Mouse (Mus musculus): Measurements from ENCODE around the gene Plxnd1.

Plxnd1 gene

DNA sequence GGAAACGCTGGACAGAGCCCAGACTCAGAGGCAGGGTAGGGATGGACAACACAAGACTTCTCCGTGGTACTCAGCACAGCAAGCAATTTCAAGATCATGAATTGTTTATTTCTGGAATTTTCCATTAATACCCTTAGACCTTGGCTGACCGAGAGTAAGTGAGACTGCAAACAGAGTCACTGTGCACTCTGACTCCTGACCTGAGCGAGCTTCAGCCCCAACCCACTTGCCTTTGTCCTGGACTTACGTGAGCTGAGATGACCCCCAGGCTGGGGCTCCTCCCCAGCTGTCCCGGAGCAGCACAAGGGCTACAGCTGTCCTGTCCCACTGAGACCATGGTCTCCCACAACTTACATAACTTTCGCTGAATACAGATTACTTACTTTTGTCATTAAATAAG is 11.9 kb downstream of the Plxnd1 start:
- DNase-seq (ENCODE audit: low spot score in 2 of 2): no peak

DNA sequence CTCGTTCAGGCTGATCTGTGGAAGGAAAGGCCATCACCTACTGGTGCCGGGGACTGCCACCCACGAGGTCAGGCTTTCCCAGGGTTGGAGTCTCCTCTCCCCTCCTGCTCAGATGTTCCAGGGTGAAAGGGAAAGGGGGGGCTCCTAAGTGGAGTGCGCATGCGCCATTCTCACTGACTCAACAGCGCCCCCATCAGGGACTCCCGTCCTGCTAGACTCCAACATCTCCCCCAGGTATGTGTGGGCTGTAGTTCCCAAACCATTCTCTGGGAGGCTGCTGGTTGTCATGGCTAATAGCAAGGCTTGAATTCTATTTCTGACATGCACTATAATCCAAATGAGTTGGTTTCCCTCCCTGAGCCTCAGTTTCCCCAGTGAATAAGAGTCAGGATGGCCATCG is 16.2 kb downstream of the Plxnd1 start:
- no peak for DNase-seq (ENCODE audit: low spot score in 2 of 2)

DNA sequence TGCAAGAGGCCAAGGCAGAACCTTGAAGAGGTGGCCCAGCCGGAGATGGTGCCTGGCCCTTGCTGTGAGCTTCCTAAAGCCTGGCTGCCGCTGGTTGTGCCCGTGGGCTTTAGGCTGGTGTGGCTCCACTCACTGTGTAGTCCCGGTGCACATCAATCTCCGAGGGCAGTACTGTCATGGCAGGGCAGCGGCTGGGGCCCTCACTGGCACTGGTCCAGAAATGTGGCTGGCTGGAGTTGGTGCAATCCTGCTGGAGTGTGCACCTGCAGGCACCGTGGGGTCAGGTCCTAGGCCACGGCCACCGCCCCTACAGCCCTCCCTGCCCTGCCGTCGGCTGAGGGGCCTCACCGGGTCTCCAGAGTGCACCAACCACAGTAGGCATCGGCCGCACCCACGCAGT is 17.0 kb downstream of the Plxnd1 start:
- no peak for DNase-seq (ENCODE audit: low spot score in 2 of 2)

DNA sequence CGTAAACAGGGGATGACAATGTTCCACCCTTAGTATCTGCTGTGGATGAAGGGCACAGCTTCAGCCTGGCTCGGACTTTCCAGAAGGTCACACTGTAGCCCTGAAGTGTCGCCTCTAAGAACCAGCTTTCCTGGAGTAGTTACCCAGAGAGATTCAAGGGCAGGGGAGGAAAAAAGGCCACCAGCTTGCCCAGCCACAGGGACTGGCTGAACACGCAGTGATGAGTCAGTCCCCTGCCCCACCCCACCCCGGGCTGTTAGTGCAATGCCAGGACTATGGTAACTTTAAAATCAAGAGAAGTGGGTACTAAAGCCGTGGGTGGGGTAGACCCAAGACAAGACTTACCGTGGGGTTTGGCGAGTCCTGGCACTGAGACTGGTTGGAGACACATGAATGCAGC is 19.2 kb downstream of the Plxnd1 start:
- DNase-seq (ENCODE audit: low spot score in 2 of 2): no peak

DNA sequence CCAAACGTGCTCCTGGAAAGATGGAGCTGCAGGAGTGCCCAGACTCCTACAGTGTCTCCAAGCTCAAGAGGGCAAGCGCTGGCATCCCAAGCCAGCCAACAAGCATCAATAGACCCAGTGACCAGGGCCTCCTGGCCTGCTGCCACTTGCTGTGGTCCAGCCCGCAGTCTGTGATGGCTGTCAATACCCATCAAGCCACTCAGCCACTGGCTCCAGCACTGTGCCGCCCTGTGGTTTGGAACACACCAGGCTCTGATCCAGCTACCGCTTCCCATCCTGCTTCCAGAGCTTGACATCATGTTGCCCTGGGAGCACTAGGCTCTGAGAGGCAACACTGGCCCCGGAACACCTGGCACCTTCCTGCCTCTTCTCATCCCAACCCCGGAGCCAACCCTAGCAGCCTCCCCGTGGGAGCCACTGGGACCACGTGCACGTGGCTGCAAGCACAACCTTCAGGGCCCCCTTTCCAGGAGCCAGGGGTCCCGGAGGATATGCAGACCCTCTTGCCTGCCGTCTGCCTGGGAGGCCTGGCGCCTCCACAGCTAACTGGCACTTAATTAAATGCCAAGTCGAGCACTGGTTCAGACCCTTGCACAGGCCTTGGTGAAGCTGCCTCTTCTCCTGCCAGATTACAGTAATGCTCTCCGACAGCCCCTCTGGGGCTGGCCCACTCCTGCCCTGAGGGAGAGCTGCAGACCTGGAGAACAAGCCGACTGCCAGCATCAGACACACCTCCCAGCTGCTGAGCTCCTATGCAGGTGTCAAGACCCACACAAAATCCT is 20.7 kb downstream of the Plxnd1 start:
- DNase-seq (ENCODE audit: low spot score in 2 of 2): no peak

DNA sequence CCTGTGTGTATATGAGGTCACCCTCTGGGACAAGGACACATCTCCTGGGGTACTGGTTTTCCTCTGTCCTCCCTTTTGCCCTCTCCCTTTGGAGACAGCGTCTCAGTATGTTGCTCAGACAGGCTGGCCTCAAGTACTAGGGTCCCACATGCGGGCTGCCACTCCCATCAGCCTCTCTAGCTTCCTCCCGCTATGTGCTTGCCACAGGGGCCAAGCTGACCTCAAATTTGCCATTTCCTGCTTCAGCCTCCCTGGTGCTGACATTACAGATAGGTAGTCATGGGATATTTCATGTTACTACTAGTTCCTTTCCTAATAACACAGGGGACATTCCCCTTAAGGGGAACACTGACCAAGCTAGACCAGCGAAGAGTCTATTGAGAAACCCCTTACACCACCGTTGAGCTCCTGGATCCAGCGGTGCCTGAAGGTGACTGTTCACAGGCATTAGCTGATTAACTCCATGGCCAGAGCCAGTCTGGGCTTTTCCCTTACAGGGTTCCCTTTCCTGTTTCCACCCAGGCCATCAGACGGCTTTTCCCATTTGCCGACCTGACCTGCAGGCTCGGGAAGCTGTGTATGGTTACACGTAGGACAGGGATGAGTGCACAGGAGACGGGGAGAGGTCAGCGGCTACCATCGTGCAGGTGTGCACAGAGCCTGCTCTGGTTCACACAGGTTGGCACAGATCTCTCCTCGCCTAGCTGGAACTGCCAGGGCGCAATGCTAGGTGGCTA is 21.5 kb downstream of the Plxnd1 start:
- DNase-seq (ENCODE audit: low spot score in 2 of 2): no peak

DNA sequence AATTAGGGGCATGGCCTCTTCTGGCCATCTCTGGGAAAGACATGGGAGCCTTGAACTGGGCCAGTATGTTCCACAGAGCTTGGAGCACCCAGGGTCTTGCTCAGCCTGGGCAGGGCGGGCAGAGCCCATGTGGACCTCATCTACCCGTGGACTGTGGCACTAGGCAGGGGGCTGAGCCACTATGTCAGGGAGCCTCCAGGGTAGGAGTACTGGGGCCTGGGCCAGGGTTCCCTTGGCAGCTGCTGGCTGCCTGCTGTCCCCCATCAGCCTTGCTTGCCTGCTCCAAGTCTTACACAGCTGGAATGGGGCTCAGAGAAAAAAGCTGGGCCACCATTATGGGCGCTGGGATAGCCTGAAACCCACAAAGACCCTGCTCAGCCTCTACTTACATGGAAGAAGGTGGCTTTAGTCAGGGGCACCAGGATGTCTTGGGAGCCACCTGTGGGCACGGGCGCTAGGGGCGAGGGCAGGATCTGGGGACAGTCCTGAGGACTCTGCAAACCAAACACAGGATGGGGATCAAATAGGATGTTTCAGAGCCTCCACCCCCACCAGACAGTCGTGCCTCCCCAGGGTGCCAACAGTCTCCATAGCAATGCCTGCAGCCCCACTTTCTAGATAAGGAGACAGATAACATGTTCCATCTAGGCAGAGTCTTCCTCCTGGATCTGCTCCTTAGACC is 22.6 kb downstream of the Plxnd1 start:
- no peak for DNase-seq (ENCODE audit: low spot score in 2 of 2)

DNA sequence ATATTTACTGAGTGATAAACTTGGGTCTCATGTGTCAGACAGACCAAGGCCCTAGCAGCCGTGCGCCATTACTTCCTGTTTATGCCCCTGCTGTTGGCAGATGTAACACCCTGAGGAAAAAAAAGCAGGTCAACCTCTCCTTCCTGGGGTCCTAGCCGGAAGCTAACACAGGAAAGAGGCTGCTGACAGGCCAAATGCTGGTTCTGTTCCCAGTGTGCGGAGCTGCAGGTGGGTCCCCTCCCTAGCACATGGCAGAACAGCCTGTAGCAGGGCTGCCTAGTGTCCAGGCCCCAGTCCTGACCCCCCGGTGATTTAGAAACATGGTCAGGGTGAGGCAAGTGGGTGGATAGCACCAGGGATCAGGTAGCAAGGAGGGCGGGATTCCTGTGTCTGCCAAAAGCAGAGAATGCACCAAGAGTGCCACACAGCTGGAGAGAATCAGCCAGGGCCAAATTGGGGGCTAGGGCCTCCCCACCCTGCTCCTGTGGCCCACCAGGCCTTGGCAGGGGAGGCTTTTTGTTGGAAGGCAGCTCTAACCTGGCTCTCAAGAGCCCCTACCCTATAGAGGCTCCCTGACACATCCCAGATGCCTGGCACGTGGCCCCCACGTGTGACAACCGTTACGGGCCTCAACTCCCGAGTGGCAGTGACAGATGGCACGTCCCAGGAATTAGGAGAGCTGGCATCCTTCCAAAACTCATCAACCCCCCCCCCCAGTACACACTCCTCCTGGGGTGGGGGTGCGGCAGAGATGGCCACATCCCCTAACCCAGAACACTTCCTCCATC is 23.3 kb downstream of the Plxnd1 start:
- DNase-seq (ENCODE audit: low spot score in 2 of 2): no peak

DNA sequence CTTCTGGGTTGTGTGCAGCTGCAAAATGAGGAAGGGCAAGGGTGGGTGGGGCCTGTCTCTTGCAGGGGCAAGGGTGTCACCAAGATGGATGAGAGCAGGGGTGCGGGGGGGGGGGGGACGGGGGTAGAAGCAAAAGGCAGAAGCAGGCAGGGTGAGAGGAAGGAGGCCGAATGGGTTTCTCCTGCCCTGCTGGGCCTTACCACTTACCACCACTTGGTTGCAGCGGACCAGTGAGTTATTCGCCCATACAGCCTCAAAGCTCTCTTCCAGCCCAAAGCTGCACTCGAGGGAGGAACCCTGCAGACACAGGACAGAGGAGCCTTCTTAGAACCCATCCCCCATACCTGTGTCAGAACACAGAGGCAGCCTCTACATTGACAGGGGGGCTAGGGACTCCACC is 24.9 kb downstream of the Plxnd1 start:
- DNase-seq (ENCODE audit: low spot score in 2 of 2): no peak

DNA sequence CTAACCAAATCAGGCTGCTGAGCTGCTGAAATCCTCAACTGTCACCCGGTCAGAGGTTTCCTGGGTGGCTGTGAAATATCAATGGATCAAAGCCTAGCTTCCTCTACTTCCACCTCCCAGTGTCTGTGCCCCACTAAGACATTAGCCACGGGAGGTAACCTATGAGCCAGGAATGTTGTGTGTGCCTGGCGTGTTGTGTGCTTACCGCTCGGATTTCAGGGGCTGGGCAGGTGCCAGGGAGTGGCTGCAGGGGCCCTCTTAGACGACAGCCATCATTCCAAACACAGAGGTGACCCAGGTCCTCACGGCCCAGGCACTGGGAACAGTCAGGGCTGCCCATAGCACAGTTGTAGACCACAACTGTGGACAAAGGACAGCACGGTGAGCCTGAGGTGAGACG is 25.7 kb downstream of the Plxnd1 start:
- DNase-seq (ENCODE audit: low spot score in 2 of 2): no peak

DNA sequence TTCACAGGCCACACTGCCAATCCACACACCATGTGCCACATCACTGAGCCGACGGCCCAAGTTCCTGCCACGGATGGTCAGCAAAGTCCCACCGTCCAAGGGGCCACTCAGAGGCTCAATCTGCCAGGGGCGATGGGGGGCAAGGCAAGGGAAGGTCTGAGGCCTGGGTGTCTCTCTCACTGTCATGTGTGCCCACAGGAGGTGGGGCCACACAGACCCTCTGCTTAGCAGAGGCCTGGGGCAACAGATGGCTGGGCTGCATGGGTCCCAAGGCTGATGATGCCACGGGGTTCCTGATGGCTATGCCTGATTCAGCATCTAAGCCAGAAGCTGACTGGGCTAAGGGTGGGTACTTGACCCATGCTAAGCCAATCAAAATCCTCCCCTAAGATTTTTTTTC is 26.1 kb downstream of the Plxnd1 start:
- DNase-seq (ENCODE audit: low spot score in 2 of 2): no peak

DNA sequence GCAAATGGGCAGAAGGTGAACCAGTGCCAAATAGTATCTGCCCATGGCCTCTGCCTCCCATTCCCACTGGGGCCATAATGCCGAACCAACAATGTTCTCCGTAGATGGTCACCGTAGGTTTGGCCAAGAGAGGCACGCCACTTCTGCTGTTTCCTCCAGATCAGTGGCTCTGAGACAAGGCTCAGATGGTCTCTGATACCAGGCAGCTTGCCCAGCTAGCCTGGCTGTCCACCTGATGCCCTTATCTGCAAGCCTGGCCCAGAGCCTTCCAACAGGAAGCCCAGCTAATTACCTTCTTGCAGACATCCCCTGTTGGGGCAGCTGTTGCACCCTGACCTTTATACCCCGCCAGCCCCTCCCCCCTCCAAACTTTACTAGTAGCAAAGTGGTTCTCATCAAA is 26.7 kb downstream of the Plxnd1 start:
- no peak for DNase-seq (ENCODE audit: low spot score in 2 of 2)

DNA sequence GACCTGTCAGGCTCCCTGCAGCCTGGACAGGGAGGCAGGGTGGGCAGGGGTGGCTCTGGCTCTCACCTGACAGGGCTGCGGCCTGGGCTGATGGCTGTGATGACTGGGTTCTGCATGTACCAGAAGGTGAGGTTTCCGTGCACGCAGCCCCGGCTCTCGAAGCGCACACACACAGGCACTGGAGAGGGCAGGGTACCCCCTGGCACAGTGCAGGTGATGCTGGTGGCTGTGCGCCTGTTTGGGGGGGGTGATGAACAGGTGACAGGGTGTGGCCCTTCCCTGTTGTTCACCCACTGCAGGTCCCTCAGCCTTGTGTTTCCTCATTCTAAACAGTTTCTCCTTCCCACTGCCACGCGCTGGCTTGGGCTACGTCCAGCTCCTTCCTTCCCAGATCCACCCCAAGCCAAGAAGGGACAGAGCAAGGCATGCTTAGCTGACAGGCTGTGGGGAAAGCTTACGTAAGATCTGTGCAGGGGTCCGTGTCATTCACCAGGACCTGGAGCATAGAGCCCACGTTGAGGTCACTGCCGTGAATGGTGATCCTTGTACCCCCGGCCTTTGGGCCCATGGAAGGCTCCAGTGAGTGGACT is 27.4 kb downstream of the Plxnd1 start:
- no peak for DNase-seq (ENCODE audit: low spot score in 2 of 2)

DNA sequence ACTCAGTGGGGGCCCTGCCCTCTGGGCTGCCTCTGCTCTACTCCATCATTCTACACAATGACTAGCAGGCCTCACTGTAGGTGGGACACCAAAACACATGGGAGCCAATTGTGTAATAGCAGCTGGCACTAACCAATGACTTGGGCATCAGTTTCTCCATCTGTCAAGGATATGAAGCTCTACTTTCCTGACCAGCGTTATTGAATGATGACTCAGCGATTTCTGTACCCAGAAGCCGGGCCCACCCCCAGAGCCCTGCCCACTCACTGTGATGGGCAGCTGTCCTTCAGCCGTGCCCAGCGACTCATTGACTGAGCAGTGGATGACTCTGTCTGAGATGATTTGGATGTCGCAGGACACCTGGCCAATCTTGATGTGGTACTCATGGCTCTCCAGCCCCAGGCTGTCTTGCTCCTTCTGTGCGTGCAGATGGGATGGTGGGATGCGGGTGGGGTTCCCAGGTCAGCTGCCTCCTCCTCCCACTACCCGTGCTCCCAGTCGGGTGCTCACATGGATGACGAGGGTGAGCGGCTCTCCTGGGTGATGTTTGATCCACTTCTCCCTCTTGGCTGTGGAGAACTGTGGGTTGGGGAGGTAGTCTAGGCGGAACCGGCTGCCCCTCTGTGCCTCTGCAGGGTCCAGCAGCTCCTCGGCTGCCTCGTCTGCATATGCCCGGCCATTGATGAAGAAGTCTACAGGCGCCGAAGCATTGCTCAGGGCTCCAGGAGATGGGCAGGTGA is 28.4 kb downstream of the Plxnd1 start:
- no peak for DNase-seq (ENCODE audit: low spot score in 2 of 2)

DNA sequence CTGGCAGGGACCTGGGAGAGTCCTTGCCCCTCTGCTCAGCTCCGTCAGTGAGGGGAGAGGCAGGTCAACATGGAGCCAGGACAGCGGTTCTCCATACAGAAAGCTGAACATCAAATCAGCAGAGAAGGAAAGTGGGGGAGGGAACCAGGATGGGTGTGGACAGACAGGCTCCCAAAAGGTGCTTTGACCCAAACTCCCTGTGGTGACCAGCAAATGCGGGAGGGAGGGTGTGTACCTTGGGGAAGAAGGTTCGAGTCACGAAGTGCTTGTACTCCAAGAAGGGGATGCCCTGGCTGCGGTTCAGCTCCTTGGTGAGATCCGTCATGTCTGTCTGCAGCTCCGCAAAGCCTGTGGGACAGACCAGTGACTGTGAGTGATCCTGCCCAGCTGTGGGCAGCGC is 31.1 kb downstream of the Plxnd1 start:
- no peak for DNase-seq (ENCODE audit: low spot score in 2 of 2)

DNA sequence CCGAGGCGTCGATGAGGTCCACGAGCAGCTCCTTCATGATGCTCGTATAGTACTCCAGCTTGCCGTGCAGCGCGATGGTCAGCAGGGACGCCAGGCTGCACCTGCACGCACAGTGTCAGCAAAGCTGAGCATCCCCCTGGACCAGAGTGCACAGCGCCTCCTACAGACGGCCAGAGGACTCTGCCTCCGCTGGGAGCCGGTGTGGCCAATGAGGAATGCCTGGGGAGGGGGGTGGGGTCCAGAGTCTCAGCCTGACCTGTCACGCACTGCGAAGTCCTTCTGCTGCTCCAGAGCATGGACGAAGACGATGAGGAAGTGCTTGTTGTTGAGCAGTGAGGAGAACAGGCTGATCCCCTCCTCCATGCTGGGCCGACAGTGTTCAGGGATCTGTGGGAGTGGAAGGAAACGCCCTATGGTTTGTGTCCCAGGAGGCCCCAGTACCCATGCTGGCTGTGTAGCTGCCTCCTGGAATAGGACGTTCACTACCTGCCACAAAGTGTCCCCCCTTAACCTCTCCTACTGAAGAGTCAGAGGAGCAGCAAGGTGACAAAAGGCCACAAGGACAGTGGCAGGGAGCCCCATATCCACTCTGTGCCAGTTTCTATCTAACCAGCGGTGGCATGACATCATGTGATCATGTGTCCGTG is 32.2 kb downstream of the Plxnd1 start:
- DNase-seq (ENCODE audit: low spot score in 2 of 2): no peak

DNA sequence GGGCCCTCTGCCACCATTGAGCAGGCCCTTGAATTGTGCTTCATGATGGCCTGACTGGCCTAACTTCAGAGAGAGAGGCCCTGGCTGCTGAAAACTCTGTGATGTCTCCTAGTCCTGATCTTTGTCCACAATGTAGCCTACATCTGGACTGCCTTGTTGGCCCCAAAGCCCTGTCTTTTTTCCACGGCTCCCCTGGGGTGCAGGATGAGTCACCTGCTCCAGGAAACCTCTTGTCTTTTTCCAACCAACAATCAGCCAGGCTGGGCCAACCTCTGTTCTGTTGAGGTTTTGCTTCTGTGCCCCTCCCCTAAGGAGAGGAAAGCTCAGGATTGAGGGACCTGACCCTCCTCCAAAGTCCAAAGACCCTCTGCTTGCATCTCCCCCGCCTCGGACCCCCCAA is 33.1 kb downstream of the Plxnd1 start:
- no peak for DNase-seq (ENCODE audit: low spot score in 2 of 2)

DNA sequence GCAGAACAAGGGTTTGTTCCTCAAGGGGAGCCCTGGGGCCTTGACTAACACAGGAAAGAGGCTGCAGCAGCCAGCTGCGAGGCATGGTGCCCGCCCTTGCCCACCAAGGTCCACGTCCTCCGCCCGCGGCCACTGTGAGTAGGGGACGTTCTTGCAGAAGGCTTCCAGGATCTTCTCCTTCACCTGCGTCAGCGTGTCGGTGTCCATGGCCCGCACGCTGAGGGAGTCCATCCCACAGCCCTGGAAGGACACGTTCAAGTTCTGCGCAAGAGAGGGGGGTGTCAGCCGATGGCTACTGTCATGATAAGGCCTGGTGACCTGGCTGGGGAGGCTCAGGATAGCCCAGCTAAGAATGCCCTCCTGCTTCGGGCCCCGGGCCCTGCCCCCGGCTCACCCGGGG is 34.5 kb downstream of the Plxnd1 start:
- DNase-seq (ENCODE audit: low spot score in 2 of 2): no peak

DNA sequence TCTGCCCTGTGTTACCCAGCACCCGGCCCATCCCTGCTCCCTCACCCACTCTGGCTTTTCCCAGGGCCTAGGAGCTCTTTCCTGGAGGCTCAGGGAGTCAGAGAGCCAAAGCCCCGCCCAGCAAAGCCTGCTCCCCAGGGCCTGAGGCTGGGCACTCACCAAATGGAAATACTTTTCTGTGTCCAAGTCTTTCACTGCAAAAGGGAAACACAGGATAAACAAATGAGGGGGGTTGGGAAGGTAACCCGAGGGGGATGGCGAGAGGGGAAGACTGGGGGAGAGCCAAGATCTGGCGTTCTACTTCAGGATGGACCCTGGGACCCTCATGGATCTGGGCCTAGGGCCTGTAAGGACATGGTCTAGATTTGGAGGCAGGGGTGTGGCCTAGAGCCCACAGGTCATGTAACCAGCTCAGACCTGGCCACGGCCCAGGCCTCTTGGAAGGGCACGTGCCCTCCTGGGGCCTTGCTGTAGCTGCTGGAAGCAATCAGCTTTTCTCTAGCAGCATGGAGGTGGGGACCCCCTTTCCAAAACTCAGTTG is 35.6 kb downstream of the Plxnd1 start:
- peak in 1 of 2 experiments; percentile 60 for DNase-seq (ENCODE audit: low spot score in 2 of 2)

DNA sequence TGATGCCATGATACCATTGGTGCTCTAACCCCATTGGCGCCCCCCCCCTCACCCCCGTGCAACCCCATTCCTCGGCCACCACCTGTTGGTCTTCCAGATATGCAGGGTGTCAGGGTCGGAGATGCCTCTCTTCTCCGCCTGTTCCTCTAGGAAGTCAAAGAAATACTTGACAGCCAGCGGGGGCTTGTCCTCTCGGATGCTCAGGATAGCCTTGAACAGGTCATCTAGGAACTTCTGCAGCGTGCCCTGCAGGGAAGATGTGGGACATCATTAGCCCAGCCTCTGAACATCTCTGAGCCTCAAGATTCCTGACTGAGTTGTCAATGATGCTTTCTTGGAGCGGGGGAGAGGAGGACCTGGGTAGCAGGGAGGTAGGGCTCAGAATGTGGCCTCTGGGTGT is 36.4 kb downstream of the Plxnd1 start:
- DNase-seq (ENCODE audit: low spot score in 2 of 2): no peak
